Mouse (Mus musculus): ENCODE measurements at regions not wholly inside any gene's neighbourhood (a gene's known extent, or its start where the extent isn't known, plus 50 kb on each side); places are given as distances from the start of the nearest gene placed in this dataset.
"Not testable (repeated sequence)": the region's sequence is repeated elsewhere in the genome, so short reads cannot be mapped to it uniquely, and the experiment has no call there.

GRCm38 (mm10) chrX:50600262-50600661 lies 172.0 kb upstream of the Olfr1324 start:
- DNase-seq = not testable (repeated sequence)

- DNase-seq = no peak
These were observed 171.5 kb upstream of the Olfr1324 start for GRCm38 (mm10) chrX:50599780-50600179.

DNA sequence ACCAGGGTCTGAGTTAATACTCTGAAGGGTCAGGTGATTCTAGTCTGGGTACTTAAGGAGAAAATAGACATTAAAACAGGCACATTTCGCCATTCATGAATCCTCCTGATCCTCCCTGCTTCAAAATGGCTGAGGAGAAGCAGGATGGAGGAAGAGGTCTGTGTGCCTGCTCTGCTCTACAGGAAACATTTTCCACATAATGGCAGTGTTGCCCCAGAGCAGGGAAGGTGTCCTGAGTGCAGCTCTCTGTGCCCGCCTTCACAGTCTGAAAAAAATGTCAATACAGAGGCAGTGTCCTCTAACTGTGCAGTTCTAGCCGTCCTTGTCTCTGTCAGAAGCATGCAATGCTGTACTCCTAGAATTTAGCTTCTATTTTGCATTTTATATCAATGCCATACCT lies 169.3 kb upstream of the Olfr1324 start:
- not testable (repeated sequence) for DNase-seq

DNA sequence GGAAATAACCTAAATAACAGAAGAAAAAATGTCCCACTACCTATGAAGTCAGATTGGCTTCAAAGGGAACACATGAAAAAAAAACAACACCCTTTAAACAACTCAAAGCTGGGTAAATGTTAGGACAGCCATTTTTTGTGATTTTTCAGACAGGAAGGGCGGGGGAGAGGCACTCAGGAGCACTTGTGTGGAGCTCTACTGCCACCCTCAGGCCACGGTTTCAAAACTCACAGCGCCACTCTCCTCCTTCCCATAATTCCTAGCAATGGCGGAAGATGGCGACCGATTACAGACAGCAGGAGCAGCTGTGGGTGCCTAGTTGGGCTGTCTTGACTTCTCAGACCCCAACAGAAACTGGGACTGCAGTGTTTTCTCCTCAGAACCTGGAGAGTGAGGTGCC lies 168.8 kb upstream of the Olfr1324 start:
- no peak for DNase-seq

- DNase-seq = not testable (repeated sequence)
These were observed 166.7 kb upstream of the Olfr1324 start for GRCm38 (mm10) chrX:50594976-50595375.

DNA sequence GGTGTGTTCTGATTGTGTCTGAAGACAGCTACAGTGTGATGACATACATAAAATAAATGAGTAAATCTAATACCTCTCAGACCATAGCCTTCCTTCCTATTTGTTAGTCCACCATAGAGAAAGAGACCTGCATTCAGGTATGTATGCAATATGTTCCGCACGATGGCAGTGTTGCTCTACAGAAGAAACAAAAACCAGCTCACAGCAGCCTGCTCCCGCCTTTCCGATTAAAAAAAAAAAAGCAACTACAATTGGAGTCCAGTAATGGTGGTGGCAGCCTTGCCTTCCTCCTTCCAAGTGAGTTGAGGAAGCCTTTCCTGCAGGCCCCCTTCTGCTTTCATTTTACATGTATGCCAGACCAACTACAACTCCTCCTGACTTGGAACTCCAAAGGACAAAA lies 163.2 kb upstream of the Olfr1324 start:
- DNase-seq = no peak

- DNase-seq = no peak
These were observed 162.5 kb upstream of the Olfr1324 start for GRCm38 (mm10) chrX:50590673-50591341.

- DNase-seq = no peak
These were observed 160.6 kb upstream of the Olfr1324 start for GRCm38 (mm10) chrX:50588892-50589291.

DNA sequence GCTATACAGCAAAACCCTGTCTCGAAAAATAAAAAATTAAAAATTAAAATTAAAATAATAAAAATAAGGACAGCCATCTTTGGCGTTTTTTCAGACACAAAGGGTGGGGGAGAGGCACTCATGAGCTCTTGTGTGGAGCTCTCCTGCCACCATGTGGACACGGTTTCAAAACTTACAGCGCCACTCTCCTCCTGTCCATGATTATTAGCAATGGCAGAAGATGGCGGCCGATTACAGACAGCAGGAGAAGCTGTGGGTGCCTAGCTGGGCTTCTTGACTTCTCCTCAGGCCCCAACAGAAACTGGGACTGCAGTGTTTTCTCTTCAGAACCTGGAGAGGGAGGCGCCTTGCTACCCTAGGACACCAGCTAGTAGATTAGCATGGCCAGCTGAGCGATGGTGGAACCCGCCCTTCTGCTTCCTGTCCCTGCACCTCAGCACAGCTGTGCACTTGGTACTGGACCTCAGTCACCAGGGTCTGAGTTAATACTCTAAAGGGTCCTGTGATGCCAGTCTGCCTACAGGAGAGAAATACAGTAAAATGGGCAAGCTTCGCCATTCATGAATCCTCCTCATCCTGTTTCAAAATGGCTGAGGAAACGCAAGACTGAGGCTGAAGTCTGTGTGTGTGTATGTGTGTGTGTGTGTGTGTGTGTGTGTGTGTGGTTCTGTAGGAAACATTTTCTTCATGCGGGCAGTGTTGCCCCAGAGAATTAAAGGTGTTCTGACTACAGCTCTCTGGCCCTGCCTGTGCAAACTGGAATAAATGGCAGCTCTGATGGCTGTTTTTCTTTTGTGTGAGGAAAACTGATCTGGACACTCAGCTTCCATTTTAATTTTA lies 155.7 kb upstream of the Olfr1324 start:
- no peak for DNase-seq

DNA sequence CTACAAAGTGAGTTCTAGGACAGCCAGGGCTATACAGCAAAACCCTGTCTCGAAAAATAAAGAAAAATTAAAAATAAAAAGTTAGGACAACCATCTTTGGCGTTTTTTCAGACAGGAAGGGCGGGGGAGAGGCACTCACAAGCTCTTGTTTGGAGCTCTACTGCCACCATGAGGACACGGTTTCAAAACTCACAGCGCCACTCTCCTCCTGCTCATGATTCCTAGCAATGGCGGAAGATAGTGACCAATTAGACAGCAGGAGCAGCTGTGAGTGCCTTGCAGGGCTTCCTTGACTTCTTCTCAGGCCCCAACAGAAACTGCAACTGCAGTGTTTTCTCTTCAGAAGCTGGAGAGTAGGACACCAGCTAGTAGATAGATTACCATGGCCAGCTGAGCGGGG lies 151.9 kb upstream of the Olfr1324 start:
- no peak for DNase-seq

DNA sequence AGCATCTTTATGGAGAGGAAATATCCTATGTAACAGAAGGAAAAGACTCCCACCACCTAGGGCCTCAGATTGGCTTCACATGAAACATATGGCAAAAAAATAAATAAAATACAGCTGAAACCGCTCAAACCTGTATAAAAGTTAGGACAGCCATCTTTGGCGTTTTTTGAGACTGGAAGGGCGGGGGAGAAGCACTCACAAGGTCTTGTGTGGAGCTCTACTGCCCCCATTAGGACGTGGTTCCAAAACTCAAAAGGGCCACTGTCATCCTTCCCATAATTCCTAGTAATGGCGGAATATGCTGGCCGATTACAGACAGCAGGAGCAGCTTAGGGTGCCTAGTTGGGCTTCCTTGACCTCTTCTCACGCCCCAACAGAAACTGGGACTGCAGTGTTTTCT lies 148.5 kb upstream of the Olfr1324 start:
- DNase-seq = peak; percentile 4

DNA sequence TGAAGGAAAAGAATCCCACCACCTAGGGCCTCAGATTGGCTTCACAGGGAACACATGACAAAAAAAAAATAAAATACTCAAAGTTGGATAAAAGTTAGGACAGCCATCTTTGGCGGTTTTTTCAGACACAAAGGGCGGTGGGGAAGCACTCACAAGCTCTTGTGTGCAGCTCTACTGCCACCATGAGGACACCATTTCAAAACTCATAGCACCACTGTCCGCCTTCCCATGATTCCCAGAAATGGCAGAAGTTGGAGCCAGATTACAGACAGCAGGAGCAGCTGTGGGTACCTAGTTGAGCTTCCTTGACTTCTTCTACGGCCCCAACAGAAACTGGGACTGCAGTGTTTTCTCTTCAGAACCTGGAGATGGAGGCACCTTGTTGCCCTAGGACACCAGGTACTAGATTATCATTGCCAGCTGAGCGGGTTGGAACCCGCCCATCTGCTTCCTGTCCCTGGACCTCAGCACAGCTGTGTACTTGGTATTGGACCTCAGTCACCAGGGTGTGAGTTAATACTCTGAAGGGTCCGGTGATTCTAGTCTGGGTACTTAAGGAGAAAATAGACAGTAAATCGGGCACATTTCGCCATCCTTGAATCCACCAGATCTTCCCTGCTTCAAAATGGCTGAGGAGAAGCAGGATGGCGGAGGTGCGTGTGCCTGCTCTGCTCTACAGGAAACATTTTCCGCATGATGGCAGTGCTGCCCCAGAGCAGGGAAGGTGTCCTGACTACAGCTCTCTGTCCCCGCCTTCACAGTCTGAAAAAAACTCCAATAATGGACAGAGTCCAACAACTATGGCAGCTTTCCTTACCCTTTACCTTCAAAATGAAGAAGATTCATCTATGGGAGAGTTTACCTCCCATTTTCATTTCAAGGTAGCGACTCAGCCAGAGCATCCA lies 144.1 kb upstream of the Olfr1324 start:
- DNase-seq = not testable (repeated sequence)

DNA sequence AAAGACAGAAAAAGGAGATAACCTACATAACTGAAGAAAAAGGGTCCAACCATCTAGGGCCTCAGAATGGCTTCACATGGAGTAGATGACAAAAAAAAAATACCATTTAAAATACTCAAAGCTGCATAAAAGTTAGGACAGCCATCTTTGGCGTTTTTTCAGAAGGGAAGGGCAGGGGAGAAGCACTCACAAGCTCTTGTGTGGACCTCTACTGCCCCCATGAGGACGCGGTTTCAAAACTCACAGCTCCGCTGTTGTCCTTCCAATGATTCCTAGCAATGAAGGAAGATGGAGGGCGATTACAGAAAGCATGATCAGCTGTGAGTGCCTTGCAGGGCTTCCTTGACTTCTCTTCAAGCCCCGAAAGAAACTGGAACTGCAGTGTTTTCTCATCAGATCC lies 140.8 kb upstream of the Olfr1324 start:
- no peak for DNase-seq

- peak; percentile 6 for DNase-seq
These were observed 138.0 kb upstream of the Olfr1324 start for GRCm38 (mm10) chrX:50566345-50566744.

DNA sequence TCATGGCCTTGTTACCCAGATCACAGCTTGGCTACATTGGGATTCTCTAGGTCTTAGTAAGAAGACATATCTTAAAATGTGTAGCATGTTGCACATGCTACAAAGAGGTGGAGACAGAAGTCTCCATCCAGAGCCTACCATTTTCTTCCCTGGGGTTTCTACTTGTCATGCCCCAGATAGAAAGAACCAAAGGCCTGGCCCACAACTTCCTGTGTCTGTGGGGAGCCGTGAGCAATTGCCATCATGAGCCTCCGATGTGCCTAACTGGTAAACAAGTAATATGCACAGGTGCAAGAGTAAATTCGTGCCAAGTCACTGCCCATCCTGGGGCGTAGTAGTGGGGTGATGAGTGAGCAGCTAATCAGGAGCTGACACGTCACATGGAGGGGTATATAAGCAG lies 136.7 kb upstream of the Olfr1324 start:
- not testable (repeated sequence) for DNase-seq

DNA sequence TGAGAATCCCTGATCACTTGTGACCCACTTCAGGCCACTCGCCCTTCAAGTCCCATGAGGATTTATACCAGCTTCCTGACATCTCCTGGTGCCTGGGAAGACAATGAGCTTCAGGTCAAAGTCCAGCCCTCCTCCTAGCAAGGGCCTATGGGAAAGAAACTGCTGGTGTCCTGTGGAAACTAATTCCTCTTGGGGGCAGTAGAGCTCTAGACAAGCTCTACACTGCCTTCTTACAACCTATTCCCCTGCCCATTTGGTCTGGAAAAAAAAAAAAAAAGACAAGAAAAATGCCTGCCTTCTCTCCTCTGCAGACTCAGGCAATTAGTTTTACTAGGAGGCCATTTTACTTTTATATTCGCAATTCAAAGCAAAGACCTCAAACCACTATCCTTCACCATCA lies 132.6 kb upstream of the Olfr1324 start:
- DNase-seq = peak; percentile 18

DNA sequence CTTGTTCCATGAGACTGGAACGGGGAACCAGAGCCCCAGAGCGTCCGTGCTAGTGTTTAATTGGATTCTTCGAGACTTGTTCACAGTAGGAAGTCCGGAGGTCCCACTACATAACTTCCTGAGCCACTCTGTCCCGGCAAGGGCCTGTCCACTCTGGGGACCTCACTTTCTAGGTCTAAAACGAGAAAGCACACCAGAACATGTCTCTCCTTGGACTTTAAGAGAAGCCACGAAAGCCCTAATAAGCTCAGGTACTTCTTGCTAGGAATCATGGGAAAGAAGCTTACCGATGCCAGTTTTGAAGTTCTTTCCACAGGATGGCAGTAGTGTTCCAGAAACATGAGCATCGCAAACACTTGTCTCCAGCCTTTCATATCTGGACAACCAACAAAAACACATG lies 122.0 kb upstream of the Olfr1324 start:
- peak; percentile 32 for DNase-seq

- peak; percentile 25 for DNase-seq
These were observed 121.4 kb upstream of the Olfr1324 start for GRCm38 (mm10) chrX:50549713-50550112.

- DNase-seq = not testable (repeated sequence)
These were observed 109.5 kb upstream of the Olfr1324 start for GRCm38 (mm10) chrX:50537785-50538159.

DNA sequence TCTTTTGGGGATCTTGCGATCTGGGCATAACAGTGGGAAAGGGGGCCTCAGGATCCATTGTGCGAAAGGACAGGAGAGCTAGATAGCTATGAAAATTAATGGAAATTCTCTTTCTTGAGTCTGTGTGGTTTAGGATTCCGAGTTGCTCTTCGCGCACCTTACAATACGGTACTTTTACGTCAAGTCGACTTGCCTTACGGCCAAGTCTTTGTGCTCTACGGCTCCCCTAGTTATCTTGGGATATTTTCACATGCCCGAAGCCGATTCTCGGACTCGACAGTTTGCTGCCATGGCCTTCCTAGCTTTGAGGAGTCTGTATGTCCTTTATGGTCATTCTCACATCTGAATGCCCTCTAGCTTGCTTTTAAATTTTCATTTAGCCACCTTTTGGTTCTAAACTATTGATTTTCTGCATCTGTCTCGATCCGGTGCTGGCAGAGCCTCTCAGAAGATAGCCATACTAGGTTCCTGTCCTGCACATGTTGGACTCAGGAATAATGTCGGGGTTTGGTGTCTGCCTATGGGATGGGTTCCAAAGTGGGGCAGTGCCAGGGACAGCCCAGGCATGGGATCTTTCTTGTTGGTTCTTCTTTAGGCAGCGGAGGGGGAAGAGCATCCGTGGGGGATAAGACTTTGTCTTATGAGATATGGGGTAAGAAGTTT lies 109.0 kb upstream of the Olfr1324 start:
- DNase-seq = peak; percentile 75

- DNase-seq = no peak
These were observed 75.7 kb upstream of the Olfr1324 start for GRCm38 (mm10) chrX:50504047-50504446.

- no peak for DNase-seq
These were observed 72.9 kb upstream of the Olfr1324 start for GRCm38 (mm10) chrX:50501181-50501580.

DNA sequence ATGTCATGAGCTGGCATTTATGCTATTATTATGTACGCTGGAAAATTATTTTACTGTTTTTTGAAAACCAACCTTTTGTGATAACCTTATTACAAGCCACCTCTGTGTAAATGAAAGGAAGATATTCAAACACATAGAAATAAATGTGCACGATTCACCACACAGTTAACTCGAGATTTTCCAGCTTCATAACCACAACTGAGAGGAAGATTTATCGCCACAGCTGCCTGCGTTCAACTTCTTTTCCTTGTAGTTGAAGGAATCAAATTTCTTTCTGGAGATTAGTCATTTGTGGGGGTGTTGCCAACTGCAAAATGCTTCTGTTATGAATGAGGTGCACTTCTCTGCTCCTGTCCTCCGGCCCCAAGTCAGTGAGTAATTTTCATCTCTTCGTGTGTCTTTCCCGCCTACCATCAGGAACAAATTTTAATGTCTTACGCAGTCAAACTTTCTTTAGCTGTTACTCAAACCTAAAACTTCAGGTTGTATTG lies 62.2 kb upstream of the Olfr1324 start:
- DNase-seq = not testable (repeated sequence)

All from kidney, adult 9 months (tissue).